Mouse (Mus musculus): ENCODE data around the gene Fzd7. TPM values are rescaled to one million over a fixed set of nuclear protein-coding genes. Genes with fewer than 3 reads are reported as not detected.
A peak's percentile ranks its signal among the peaks of the same experiment; 100 is the strongest.

Fzd7 gene
- polyA plus RNA-seq, 1 experiment: 16.4 TPM

GRCm38 (mm10) chr1:59516026-59516917 lies 34.0 kb downstream of the Fzd7 start, which contains the start of gene Gm973:
Gene Gm973, plus strand, starts transcription at chr1:59516264.
- Histone ChIP-seq H3K36me3 (ENCODE audit: control insufficient read depth, insufficient read depth) (no peaks in the 10 kb centered on the region), H3K4me3 (peak within 1 kb of the TSS; percentile 6), H3K4me2 (ENCODE audit: low read depth) (peak within 1 kb of the TSS; percentile 73), H3K79me2 (ENCODE audit: control insufficient read depth, insufficient read depth) (no peaks in the 10 kb centered on the region), H3K27me3 (ENCODE audit: control insufficient read depth, insufficient read depth, insufficient read length) (no peaks in the 10 kb centered on the region), H3ac (ENCODE audit: control insufficient read depth, insufficient read length) (no peak within 1 kb of the TSS)
- peak in 2 of 3 experiments; percentile 37 to 40 for TF ChIP-seq MYOG (IDR thresholded peaks at IDR 0.05; ENCODE audit: control insufficient read depth in 1 of 3, insufficient read depth in 1 of 3, insufficient read length in 2 of 3, low read depth in 2 of 3)
- peak in 2 of 3 experiments; percentile 50 to 52 for TF ChIP-seq MYOD1 (IDR thresholded peaks at IDR 0.05; ENCODE audit: control insufficient read depth in 1 of 3, insufficient read length in 2 of 3, low read depth in 2 of 3)
- no peak for TF ChIP-seq MAX (IDR thresholded peaks at IDR 0.05; ENCODE audit: low read depth)

GRCm38 (mm10) chr1:59520226-59520837 lies 38.1 kb downstream of the Fzd7 start:
- Histone ChIP-seq H3K4me2 (ENCODE audit: low read depth) (peak overlapping the region; percentile 1), H3K79me2 (ENCODE audit: control insufficient read depth, insufficient read depth) (no peaks in the 10 kb centered on the region), H3K4me3 (no peak overlapping the region), H3K36me3 (ENCODE audit: control insufficient read depth, insufficient read depth) (no peaks in the 10 kb centered on the region), H3K27me3 (ENCODE audit: control insufficient read depth, insufficient read depth, insufficient read length) (no peaks in the 10 kb centered on the region), H3ac (ENCODE audit: control insufficient read depth, insufficient read length) (no peak overlapping the region)
- TF ChIP-seq POLR2A (IDR thresholded peaks at IDR 0.05; ENCODE audit: insufficient read length, low read depth) (no peak), POLR2AphosphoS2 (IDR thresholded peaks at IDR 0.05; ENCODE audit: insufficient read length, low read depth) (no peak), TCF3 (IDR thresholded peaks at IDR 0.05; ENCODE audit: insufficient read length, low read depth) (no peak), USF1 (IDR thresholded peaks at IDR 0.05; ENCODE audit: low read depth) (no peak), MYOD1 (IDR thresholded peaks at IDR 0.05; ENCODE audit: control insufficient read depth in 1 of 3, insufficient read length in 2 of 3, low read depth in 2 of 3) (no peak), MYOG (IDR thresholded peaks at IDR 0.05; ENCODE audit: control insufficient read depth in 1 of 3, insufficient read depth in 1 of 3, insufficient read length in 2 of 3, low read depth in 2 of 3) (no peak)

DNA sequence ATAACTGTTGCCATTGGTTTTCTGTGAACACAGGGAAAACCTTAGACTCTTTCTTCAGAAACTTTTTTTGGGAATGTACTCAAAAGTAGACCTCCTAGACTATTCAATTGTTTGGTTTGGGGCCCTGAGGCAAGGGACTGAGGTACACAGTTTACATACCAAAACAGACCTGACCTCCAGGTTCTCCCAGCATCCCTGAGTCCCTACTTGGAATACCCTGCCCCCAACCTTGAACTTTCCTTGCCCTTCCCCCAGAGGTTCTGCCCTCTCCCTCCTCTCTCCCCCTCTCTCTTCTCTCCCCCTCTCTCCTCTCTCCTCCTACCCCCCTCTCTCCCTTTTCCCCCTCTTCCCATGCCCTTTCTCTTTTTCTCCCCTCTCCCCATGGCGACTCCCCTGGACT lies 40.2 kb downstream of the Fzd7 start:
- H3K36me3 ChIP-seq (ENCODE audit: control insufficient read depth, insufficient read depth): no peaks in the 10 kb centered on the region
- no peak overlapping the region for H3K4me2 ChIP-seq (ENCODE audit: low read depth)
- H3K27me3 ChIP-seq (ENCODE audit: control insufficient read depth, insufficient read depth, insufficient read length): no peaks in the 10 kb centered on the region
- H3ac ChIP-seq (ENCODE audit: control insufficient read depth, insufficient read length): no peak overlapping the region
- H3K79me2 ChIP-seq (ENCODE audit: control insufficient read depth, insufficient read depth): no peaks in the 10 kb centered on the region
- TF ChIP-seq MYOD1 (IDR thresholded peaks at IDR 0.05; ENCODE audit: control insufficient read depth in 1 of 3, insufficient read length in 2 of 3, low read depth in 2 of 3) (no peak), MAX (IDR thresholded peaks at IDR 0.05; ENCODE audit: low read depth) (no peak), POLR2AphosphoS2 (IDR thresholded peaks at IDR 0.05; ENCODE audit: insufficient read length, low read depth) (no peak), USF1 (IDR thresholded peaks at IDR 0.05; ENCODE audit: low read depth) (no peak), REST (IDR thresholded peaks at IDR 0.05; ENCODE audit: insufficient read depth, insufficient read length) (no peak), CEBPB (IDR thresholded peaks at IDR 0.05; ENCODE audit: insufficient read depth, poor library complexity, severe bottlenecking) (no peak), E2F4 (IDR thresholded peaks at IDR 0.05; ENCODE audit: insufficient read depth) (no peak), TCF12 (IDR thresholded peaks at IDR 0.05; ENCODE audit: insufficient read depth, poor library complexity, severe bottlenecking) (no peak), SRF (IDR thresholded peaks at IDR 0.05; ENCODE audit: control insufficient read depth, insufficient read length, low read depth) (no peak), MYOG (IDR thresholded peaks at IDR 0.05; ENCODE audit: control insufficient read depth in 1 of 3, insufficient read depth in 1 of 3, insufficient read length in 2 of 3, low read depth in 2 of 3) (no peak), TCF3 (IDR thresholded peaks at IDR 0.05; ENCODE audit: insufficient read length, low read depth) (no peak), POLR2A (IDR thresholded peaks at IDR 0.05; ENCODE audit: insufficient read length, low read depth) (no peak)
- no peak overlapping the region for H3K4me3 ChIP-seq

GRCm38 (mm10) chr1:59523378-59523958 lies 41.2 kb downstream of the Fzd7 start:
- Histone ChIP-seq H3K36me3 (ENCODE audit: control insufficient read depth, insufficient read depth) (no peaks in the 10 kb centered on the region), H3K4me3 (no peak overlapping the region), H3ac (ENCODE audit: control insufficient read depth, insufficient read length) (no peak overlapping the region), H3K79me2 (ENCODE audit: control insufficient read depth, insufficient read depth) (no peaks in the 10 kb centered on the region), H3K27me3 (ENCODE audit: control insufficient read depth, insufficient read depth, insufficient read length) (no peaks in the 10 kb centered on the region), H3K4me2 (ENCODE audit: low read depth) (no peak overlapping the region)
- TF ChIP-seq REST (IDR thresholded peaks at IDR 0.05; ENCODE audit: insufficient read depth, insufficient read length) (no peak), SRF (IDR thresholded peaks at IDR 0.05; ENCODE audit: control insufficient read depth, insufficient read length, low read depth) (no peak), MYOG (IDR thresholded peaks at IDR 0.05; ENCODE audit: control insufficient read depth in 1 of 3, insufficient read depth in 1 of 3, insufficient read length in 2 of 3, low read depth in 2 of 3) (no peak), USF1 (IDR thresholded peaks at IDR 0.05; ENCODE audit: low read depth) (no peak), POLR2A (IDR thresholded peaks at IDR 0.05; ENCODE audit: insufficient read length, low read depth) (no peak), TCF3 (IDR thresholded peaks at IDR 0.05; ENCODE audit: insufficient read length, low read depth) (no peak), POLR2AphosphoS2 (IDR thresholded peaks at IDR 0.05; ENCODE audit: insufficient read length, low read depth) (no peak), TCF12 (IDR thresholded peaks at IDR 0.05; ENCODE audit: insufficient read depth, poor library complexity, severe bottlenecking) (no peak)
